Mouse (Mus musculus) urinary bladder, adult 18-20 months (tissue): Measurements from ENCODE around the gene Foxj1.
"Not testable (repeated sequence)": the region's sequence is repeated elsewhere in the genome, so short reads cannot be mapped to it uniquely, and the experiment has no call there.

ENCODE experiments used
- DNase-seq, 2 experiments: peaks; one replicate each; pipeline ENCODE4 v3.0.0; 2022; ENCODE audit warnings: low spot score in 2 of 2, mixed read lengths in 2 of 2

The Foxj1 gene

GRCm38 (mm10) chr11:116335244-116336036, at the start of gene Foxj1:
Gene Foxj1 (minus strand): TSS chr11:116335399.
- DNase-seq, result peak; percentile 91 to 99

- DNase-seq, result no peak
These were observed 49.0 kb upstream of the Foxj1 start for GRCm38 (mm10) chr11:116384171-116384570.

- not testable (repeated sequence) for DNase-seq
These were observed 47.9 kb upstream of the Foxj1 start for GRCm38 (mm10) chr11:116383070-116383469.

GRCm38 (mm10) chr11:116380767-116381166, 45.6 kb upstream of the Foxj1 start:
- no peak for DNase-seq

- DNase-seq, result no peak
These were observed 44.3 kb upstream of the Foxj1 start for GRCm38 (mm10) chr11:116379530-116379929.

GRCm38 (mm10) chr11:116376945-116377661, 41.9 kb upstream of the Foxj1 start:
- DNase-seq, result no peak

- DNase-seq, result no peak
These were observed 36.8 kb upstream of the Foxj1 start for GRCm38 (mm10) chr11:116371894-116372450.

GRCm38 (mm10) chr11:116369633-116370032, 34.4 kb upstream of the Foxj1 start:
- no peak for DNase-seq

- DNase-seq, result no peak
These were observed 33.9 kb upstream of the Foxj1 start for GRCm38 (mm10) chr11:116369051-116369450.

- peak; percentile 78 to 85 for DNase-seq
These were observed 32.9 kb upstream of the Foxj1 start for GRCm38 (mm10) chr11:116368116-116368515.

GRCm38 (mm10) chr11:116366647-116367046, 31.4 kb upstream of the Foxj1 start:
- no peak for DNase-seq

GRCm38 (mm10) chr11:116366124-116366523, 30.9 kb upstream of the Foxj1 start:
- no peak for DNase-seq

- DNase-seq, result no peak
These were observed 30.2 kb upstream of the Foxj1 start for GRCm38 (mm10) chr11:116365432-116365831.

- peak; percentile 22 to 45 for DNase-seq
These were observed 26.8 kb upstream of the Foxj1 start for GRCm38 (mm10) chr11:116362015-116362414.

GRCm38 (mm10) chr11:116360915-116361314, 25.7 kb upstream of the Foxj1 start:
- not testable (repeated sequence) for DNase-seq

GRCm38 (mm10) chr11:116359652-116360051, 24.5 kb upstream of the Foxj1 start:
- DNase-seq, result no peak

GRCm38 (mm10) chr11:116358926-116359637, 23.9 kb upstream of the Foxj1 start:
- no peak for DNase-seq

- DNase-seq, result no peak
These were observed 19.3 kb upstream of the Foxj1 start for GRCm38 (mm10) chr11:116354521-116354920.

- DNase-seq, result no peak
These were observed 18.3 kb upstream of the Foxj1 start for GRCm38 (mm10) chr11:116353535-116353934.

- no peak for DNase-seq
These were observed 16.1 kb upstream of the Foxj1 start for GRCm38 (mm10) chr11:116351294-116351693.

- DNase-seq, result no peak
These were observed 12.8 kb upstream of the Foxj1 start for GRCm38 (mm10) chr11:116347955-116348354.

GRCm38 (mm10) chr11:116347012-116347411, 11.8 kb upstream of the Foxj1 start:
- no peak for DNase-seq
